ENCODE assay signal across 12 mouse cellular contexts in genomic region chr3:132274786-132275185, GRCm38 (mm10).
DNase-seq lines count a peak whose midpoint lies in the region; ATAC-seq and TF ChIP-seq lines count a peak whose summit lies in the region.
"Had no signal": no experiment of that assay in that cellular context is flagged by ENCODE, and none has a peak within 500 bp of the region (broad histone marks: within the 10 kb centered on the region; RNA-seq: fewer than 3 reads in every experiment).

No protein-coding gene starts in this region.

- H3K36me3 ChIP-seq in heart, embryonic 11.5 days (ENCODE audit: control insufficient read depth, insufficient read depth, low read length): no peaks in the 10 kb centered on the region
- H3K36me3 ChIP-seq: midbrain, embryonic 12.5 days; neural tube, embryonic 13.5 days had no signal

- TF ChIP-seq POLR2A in brain, embryonic 14.5 days (IDR thresholded peaks at IDR 0.05; ENCODE audit: borderline replicate concordance, extremely low read depth, insufficient read depth, insufficient read length, poor library complexity, severe bottlenecking): no peak

- no peak overlapping the region for H3K4me2 ChIP-seq in heart, embryonic 11.5 days
- H3K4me2 ChIP-seq: midbrain, embryonic 12.5 days; neural tube, embryonic 13.5 days had no signal

- H3K4me1 ChIP-seq in heart, embryonic 11.5 days (ENCODE audit: control insufficient read depth, insufficient read depth, low read length): no peaks in the 10 kb centered on the region
- H3K4me1 ChIP-seq: midbrain, embryonic 12.5 days; neural tube, embryonic 13.5 days had no signal

- H3K9ac ChIP-seq in heart, embryonic 11.5 days (ENCODE audit: low read depth, low read length): no peak overlapping the region
- H3K9ac ChIP-seq: forebrain, postnatal 0 days; liver, postnatal 0 days; midbrain, embryonic 12.5 days; neural tube, embryonic 13.5 days had no signal

- intact Hi-C loops in heart, postnatal 14 days (cut with DNase I): no loop called here

- WGBS in heart, embryonic 11.5 days (ENCODE audit: insufficient replicate concordance): 76% methylated on average over 10 of the region's 10 CpGs

- TF ChIP-seq CTCF in brain, embryonic 14.5 days (IDR thresholded peaks at IDR 0.05; ENCODE audit: borderline replicate concordance, extremely low read depth, insufficient read depth, insufficient read length): no peak

- no peaks in the 10 kb centered on the region for H3K27me3 ChIP-seq in heart, embryonic 11.5 days (ENCODE audit: control insufficient read depth, insufficient read depth, low read length)
- H3K27me3 ChIP-seq: midbrain, embryonic 12.5 days; neural tube, embryonic 13.5 days had no signal

- no peak overlapping the region for H3K4me3 ChIP-seq in heart, embryonic 11.5 days (ENCODE audit: low read depth, low read length)
- H3K4me3 ChIP-seq: midbrain, embryonic 12.5 days; neural tube, embryonic 13.5 days had no signal

- H3K9me3 ChIP-seq in heart, embryonic 11.5 days (replicated peaks; ENCODE audit: control insufficient read depth, low read length): no peaks in the 10 kb centered on the region
- H3K9me3 ChIP-seq: midbrain, embryonic 12.5 days; neural tube, embryonic 13.5 days had no signal

- H3K27ac ChIP-seq in heart, embryonic 11.5 days (ENCODE audit: low read depth, low read length): no peak overlapping the region
- H3K27ac ChIP-seq: midbrain, embryonic 12.5 days; neural tube, embryonic 13.5 days had no signal

- no peak for ATAC-seq in heart, embryonic 11.5 days (replicated peaks; ENCODE audit: insufficient number of reproducible peaks, low FRiP score, low TSS enrichment)
- ATAC-seq: forebrain, postnatal 0 days; liver, postnatal 0 days had no signal

- peak; percentile 42 to 56 for DNase-seq in heart, adult 18-20 months
- DNase-seq in lung, postnatal 10 days: peak; percentile 16
- no peak for DNase-seq in lung, adult 18-20 months
- DNase-seq in brain, embryonic 14.5 days (ENCODE audit: low read depth): peak; percentile 13
- DNase-seq in heart, postnatal 14 days: peak; percentile 32 to 39
- DNase-seq in testis, postnatal 14 days (ENCODE audit: low spot score): no peak
- DNase-seq: forebrain, postnatal 0 days; liver, postnatal 0 days; right cerebral cortex, postnatal 25 days had no signal

Comparison
In these comparisons a context has a peak if more than half of its experiments do, and no peak if none do; other contexts are left out.
1. DNase-seq: peak in heart, adult 18-20 months (2 of 2), lung, postnatal 10 days (single experiment), brain, embryonic 14.5 days (single experiment) and heart, postnatal 14 days (2 of 2); none in lung, adult 18-20 months (0 of 2) and testis, postnatal 14 days (single experiment).